8 mouse cellular contexts compared by ENCODE assay signal in genomic region chr16:34303818-34304217, GRCm38 (mm10).
DNase-seq lines count a peak whose midpoint lies in the region; ATAC-seq and TF ChIP-seq lines count a peak whose summit lies in the region.
"Not testable (repeated sequence)": the region's sequence is repeated elsewhere in the genome, so short reads cannot be mapped to it uniquely, and the experiment has no call there.

No protein-coding gene starts in this region.

- H3K27me3 ChIP-seq in CH12.LX (replicated peaks) = peaks cover 91% of the 10 kb centered on the region
- H3K27me3 ChIP-seq in kidney, postnatal 0 days (ENCODE audit: insufficient read depth, low read length); stomach, postnatal 0 days (ENCODE audit: control insufficient read depth, insufficient read depth, low read length): not testable (repeated sequence)

- TF ChIP-seq CTCF in CH12.LX (conservative IDR thresholded peaks at IDR 0.05 in 1 of 2, IDR thresholded peaks at IDR 0.05 in 1 of 2; ENCODE audit: low read depth in 2 of 2, low read length in 2 of 2) = peak in 1 of 2 experiments; percentile 58; a peak in 2 of 4 replicates
- TF ChIP-seq CTCF in kidney, postnatal 0 days (IDR thresholded peaks at IDR 0.05; ENCODE audit: low read depth) = peak; percentile 67
- TF ChIP-seq CTCF in stomach, postnatal 0 days (IDR thresholded peaks at IDR 0.05; ENCODE audit: low read depth) = peak; percentile 71

- not testable (repeated sequence) for H3K36me3 ChIP-seq in CH12.LX (replicated peaks in 1 of 2; ENCODE audit: control insufficient read depth in 1 of 2, insufficient read depth in 1 of 2, low read length in 1 of 2); kidney, postnatal 0 days (ENCODE audit: insufficient read depth, low read length); stomach, postnatal 0 days (ENCODE audit: control insufficient read depth, insufficient read depth, low read length)

- peak; percentile 39 for ATAC-seq in frontal cortex, adult (ENCODE audit: low TSS enrichment)
- peak; percentile 70 to 74; a peak in 3 of 4 replicates for ATAC-seq in hematopoietic stem cell, adult 5-6 weeks (replicated peaks in 1 of 2; ENCODE audit: insufficient read depth in 1 of 2, low FRiP score in 2 of 2, low TSS enrichment in 1 of 2, low read depth in 1 of 2, poor library complexity in 2 of 2, severe bottlenecking in 2 of 2)
- ATAC-seq in kidney, postnatal 0 days (replicated peaks; ENCODE audit: low FRiP score, low read depth) = not testable (repeated sequence)
- peak; percentile 53; the same call in 1 of the 2 replicates for ATAC-seq in stomach, postnatal 0 days (ENCODE audit: low FRiP score, low TSS enrichment)

- H3K4me1 ChIP-seq in CH12.LX (ENCODE audit: control insufficient read depth in 1 of 2, insufficient read depth in 2 of 2); kidney, postnatal 0 days (replicated peaks; ENCODE audit: insufficient read depth, low read length); stomach, postnatal 0 days (replicated peaks; ENCODE audit: control insufficient read depth, insufficient read depth): not testable (repeated sequence)

- not testable (repeated sequence) for H3K9ac ChIP-seq in CH12.LX (ENCODE audit: insufficient read depth, low read depth); kidney, postnatal 0 days (ENCODE audit: low read depth, low read length); stomach, postnatal 0 days (ENCODE audit: low read length)

- dilution Hi-C loops in CH12.LX (cut with MboI; ENCODE audit: extremely low pct_ligation_motif_present, extremely low pct_unique_long_range_greater_than_20kb, low sequenced_read_pairs) = not testable (repeated sequence)

- not testable (repeated sequence) for H3K27ac ChIP-seq in CH12.LX (ENCODE audit: insufficient read depth, low read depth); kidney, postnatal 0 days; stomach, postnatal 0 days (replicated peaks)

- DNase-seq in CH12.LX (ENCODE audit: extremely low read depth) = peak; percentile 17
- DNase-seq in adrenal gland, postnatal 10 days = peak; percentile 14
- DNase-seq in cerebellum, postnatal 14 days = peak; percentile 36 to 40
- peak; percentile 34 for DNase-seq in kidney, postnatal 0 days (ENCODE audit: low spot score)
- DNase-seq in lung, postnatal 36 days = peak; percentile 46
- DNase-seq in stomach, postnatal 0 days (ENCODE audit: low spot score) = peak; percentile 46

- not testable (repeated sequence) for H3K4me3 ChIP-seq in CH12.LX (replicated peaks in 1 of 3; ENCODE audit: low read depth in 2 of 3, low read length in 2 of 3, poor library complexity in 1 of 3); kidney, postnatal 0 days (replicated peaks; ENCODE audit: low read depth, low read length); stomach, postnatal 0 days (ENCODE audit: low read depth, low read length)

- not testable (repeated sequence) for TF ChIP-seq EP300 in CH12.LX (IDR thresholded peaks at IDR 0.05; ENCODE audit: low read length); stomach, postnatal 0 days (optimal IDR thresholded peaks at IDR 0.05)

- peak overlapping the region; percentile 16; the same call in 1 of the 2 replicates for H3K4me2 ChIP-seq in CH12.LX (ENCODE audit: insufficient read depth, low read depth, poor library complexity, severe bottlenecking)
- H3K4me2 ChIP-seq in kidney, postnatal 0 days (ENCODE audit: low read length); stomach, postnatal 0 days (replicated peaks; ENCODE audit: low read depth): not testable (repeated sequence)

- H3K79me2 ChIP-seq in CH12.LX (replicated peaks; ENCODE audit: control insufficient read depth, extremely low read depth, insufficient read depth, poor library complexity, severe bottlenecking) = not testable (repeated sequence)

- not testable (repeated sequence) for TF ChIP-seq POLR2A in CH12.LX (IDR thresholded peaks at IDR 0.05; ENCODE audit: low read depth, low read length)

- peak; percentile 53 for TF ChIP-seq RAD21 in CH12.LX (IDR thresholded peaks at IDR 0.05; ENCODE audit: low read depth, low read length)

- in situ Hi-C loops in CH12.LX (cut with MboI; ENCODE audit: low pct_ligation_motif_present, low pct_unique_long_range_greater_than_20kb, low sequenced_read_pairs) = not testable (repeated sequence)

- not testable (repeated sequence) for H3K9me3 ChIP-seq in CH12.LX (replicated peaks; ENCODE audit: low read length); kidney, postnatal 0 days (replicated peaks; ENCODE audit: low read length); stomach, postnatal 0 days (ENCODE audit: control insufficient read depth, low read length)

- WGBS in kidney, postnatal 0 days = 72% methylated on average over 4 of the region's 4 CpGs
- 58% methylated on average over 4 of the region's 4 CpGs for WGBS in stomach, postnatal 0 days

TF ChIP-seq in CH12.LX, 34 proteins besides CTCF, POLR2A, EP300 and RAD21:
- TF ChIP-seq SMC3 (IDR thresholded peaks at IDR 0.05; ENCODE audit: low read depth, low read length) = peak; percentile 43
- peak; percentile 65 for TF ChIP-seq USF1 (IDR thresholded peaks at IDR 0.05; ENCODE audit: low read depth, low read length)
- peak; percentile 38; the same call in 1 of the 2 replicates for TF ChIP-seq BHLHE40 (IDR thresholded peaks at IDR 0.05; ENCODE audit: low read depth, low read length)
- TF ChIP-seq USF2 (conservative IDR thresholded peaks at IDR 0.05; ENCODE audit: low read depth, low read length) = peak; percentile 32; the same call in 1 of the 2 replicates
